Mouse (Mus musculus): ENCODE measurements around the gene Scn5a.

The Scn5a gene

DNA sequence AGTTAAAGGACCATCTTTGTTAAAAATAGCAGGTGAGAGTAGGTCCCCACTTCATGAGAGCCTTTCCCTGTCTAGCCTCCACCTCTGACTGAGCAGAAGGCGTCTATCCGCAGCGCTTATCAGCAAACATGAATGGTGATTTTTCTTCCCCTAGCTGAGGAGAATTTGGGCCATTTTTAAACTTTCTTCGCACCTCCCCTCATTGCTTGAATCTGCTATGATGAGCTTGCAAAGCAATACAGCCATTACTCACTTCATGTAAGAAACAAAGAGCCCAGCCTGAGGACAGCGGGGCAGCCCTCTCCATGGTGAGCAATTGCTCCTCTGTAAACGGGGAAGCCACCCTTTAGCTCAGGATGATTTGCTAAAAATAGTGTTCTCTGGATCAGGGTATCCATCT is 14.0 kb downstream of the Scn5a start:
- DNase-seq (ENCODE audit: low spot score in 2 of 2): no peak

DNA sequence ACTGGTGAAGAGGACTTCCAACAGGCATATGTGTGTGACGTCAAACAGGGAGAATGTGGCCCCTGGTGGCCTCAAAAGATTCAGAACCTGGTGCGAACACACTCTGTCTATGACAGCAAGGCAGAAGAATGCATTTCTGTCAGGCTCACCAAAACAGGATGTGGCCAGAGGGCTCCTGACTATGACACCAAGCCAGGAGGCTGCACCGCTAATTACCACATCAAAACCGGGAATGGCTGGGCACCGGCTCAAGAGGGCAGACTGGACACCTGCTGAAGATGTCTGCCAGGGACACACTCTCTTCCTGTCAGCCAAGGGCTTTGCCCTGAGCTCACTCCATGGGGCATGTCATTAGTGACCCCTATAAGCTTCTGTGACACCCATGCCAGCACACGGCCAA is 15.2 kb downstream of the Scn5a start:
- peak; percentile 61 to 72 for DNase-seq (ENCODE audit: low spot score in 2 of 2)

DNA sequence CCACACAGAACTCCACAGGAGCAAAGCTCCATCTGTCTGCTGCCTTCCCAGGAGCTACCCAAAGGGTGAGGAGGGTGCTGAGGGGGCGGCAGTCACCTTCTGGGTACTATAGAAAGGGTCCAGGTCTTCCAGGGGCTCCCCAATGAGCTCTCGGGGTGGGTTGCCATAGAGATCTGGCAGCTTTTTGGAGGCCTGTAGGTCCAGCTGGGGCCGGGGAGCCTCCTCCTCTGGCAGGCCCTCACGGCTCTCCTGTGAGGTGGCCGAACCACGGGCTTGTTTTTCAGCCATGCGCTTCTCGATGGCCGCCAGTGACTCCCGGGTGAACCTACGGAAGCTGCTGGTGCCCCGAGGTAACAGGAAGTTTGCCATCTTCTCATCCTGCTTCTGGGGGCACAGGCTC is 16.6 kb downstream of the Scn5a start:
- no peak for DNase-seq (ENCODE audit: low spot score in 2 of 2)

DNA sequence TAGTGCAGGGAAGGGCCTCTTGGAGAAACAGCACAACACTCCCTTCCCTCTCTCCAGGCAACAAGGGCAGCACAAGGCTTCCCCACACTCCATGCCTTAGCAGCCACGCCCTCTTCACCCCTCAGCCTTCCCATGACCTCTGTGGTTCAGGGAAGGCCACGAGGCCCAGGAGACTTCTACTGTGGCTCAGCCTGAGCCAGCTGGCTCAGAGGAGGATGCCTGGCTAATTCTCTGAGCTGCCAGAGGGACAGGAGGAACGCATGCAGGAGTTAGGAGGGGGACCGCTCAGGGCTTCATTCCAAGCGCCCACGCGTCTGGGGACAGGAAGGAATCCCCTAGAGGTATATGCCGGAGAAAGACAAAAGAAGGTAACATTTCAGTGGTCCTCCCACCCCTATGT is 17.1 kb downstream of the Scn5a start:
- DNase-seq (ENCODE audit: low spot score in 2 of 2): peak; percentile 47 to 50

DNA sequence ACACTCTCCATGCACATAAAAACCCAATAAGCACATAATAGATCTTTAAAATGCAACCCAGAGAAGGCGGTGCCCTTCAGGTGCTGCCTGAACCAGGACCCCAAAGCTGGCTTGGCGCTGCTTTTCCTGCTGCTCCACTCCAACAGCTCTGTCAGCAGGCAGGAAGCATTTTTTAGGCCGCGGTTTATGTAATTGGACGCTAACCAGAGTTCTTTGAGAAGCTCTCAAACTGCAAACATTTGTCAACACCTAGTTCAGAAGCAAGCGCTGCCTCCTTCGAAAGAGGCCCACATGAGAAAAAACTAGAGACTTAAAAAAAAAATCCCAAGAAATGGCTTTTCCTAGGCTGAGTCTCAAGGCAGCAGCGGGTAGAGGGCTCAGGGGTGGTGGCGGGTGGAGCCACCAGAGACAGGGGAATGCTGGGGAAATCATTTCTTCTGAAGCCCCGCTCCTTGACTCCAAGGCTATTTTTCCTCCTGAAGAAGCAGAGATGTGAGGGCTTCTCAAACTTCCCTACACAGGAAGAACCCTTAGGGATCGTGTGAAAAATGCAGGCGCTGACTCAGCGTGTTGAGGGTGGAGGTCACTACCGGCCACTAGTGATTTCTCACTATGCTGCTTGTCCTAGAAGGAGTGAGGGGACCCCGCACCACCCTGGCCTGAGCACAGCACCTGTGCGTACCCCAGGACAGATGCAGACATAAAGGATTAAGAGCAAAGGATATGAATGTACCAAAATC is 19.1 kb downstream of the Scn5a start:
- no peak for DNase-seq (ENCODE audit: low spot score in 2 of 2)

DNA sequence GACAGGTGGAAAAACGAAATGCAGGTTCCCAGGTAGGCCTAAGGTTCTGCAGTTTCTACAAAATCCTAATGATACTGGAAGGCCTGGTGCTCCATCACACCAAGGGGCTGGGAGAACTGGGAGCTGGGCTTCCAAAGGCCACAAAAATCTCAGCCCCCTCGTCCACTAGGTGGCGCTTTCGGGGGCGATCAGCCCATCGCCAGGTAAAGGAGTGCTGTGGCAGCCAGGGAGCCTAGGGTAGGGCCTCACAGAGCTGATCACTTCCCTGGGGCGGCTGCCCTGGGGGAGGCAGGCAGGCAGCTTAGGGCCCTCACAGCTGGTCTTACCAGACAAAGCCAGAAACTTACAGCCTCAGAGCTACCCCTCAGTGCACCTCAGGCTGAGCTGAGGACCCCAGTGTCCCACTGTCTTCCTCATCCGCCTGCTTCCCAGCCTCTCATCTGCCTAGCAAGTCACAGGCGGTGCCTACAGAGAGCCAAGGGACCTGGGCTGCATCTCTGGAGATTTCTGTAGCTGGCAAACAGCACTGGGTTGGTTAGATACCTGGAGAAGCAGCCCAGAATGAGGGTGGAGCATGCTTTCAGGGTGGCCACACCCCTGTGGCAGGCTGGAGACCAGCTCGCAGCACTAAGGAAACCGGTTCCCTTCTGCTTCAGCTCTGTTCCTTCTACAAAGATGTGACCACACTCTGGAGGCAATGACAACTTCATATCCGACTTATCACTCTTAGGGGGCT is 20.5 kb downstream of the Scn5a start:
- DNase-seq (ENCODE audit: low spot score in 2 of 2): no peak

DNA sequence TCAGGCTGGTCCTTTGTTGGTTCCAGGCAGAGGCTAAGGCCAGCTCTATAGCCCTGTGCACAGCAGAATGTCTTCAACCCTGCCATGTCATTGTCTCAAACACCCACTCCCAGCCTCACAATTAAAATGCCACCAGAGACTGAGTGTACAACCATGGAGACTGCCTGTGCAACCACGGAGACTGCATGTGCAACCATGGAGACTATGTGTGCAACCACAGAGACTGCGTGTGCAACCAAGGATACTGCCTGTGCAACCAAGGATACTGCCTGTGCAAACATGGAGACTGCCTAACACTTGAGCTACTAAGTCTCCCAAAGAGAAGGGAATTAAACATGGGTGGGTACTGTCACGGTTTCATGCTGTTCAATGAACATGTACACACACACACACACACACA is 22.8 kb downstream of the Scn5a start:
- DNase-seq (ENCODE audit: low spot score in 2 of 2): no peak

DNA sequence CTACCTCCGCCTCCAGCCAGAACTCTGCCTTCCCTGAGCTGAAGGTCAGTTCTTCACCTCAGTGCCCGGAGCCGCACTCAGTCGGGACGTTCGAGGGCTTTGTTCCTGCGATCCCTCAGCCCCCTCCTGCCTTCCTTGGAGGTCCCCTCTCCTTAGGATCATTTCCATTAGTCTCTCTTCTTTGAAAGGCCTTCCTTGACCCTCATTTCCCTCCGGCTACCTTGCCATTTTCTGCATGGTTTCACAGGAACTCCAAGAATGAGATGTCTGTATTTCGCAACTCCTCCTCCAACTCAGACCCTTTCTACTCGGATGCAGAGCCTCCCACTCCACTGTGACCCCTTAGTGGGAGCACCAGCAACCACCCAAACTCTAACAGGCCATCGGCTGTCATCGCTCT is 31.3 kb downstream of the Scn5a start:
- no peak for DNase-seq (ENCODE audit: low spot score in 2 of 2)

DNA sequence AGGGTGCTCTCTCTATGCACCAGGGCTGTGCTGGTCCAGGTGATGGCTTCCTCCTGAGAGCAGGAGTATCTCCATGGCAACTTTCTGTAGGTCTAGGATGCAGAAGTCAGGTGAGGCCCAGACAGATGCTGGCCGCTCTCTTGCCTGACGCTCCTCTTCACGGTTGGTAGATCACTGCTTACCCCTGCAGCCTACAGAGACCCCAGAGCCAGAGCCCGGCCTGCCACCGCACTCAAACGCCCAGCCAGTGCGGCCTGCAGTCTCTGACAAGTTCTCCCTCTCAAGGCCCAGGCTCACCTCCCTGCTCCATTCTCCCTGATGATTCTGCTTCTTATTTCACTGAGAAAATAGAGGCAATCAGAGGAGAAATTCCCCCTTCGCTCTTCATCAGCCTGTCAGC is 31.7 kb downstream of the Scn5a start:
- no peak for DNase-seq (ENCODE audit: low spot score in 2 of 2)

DNA sequence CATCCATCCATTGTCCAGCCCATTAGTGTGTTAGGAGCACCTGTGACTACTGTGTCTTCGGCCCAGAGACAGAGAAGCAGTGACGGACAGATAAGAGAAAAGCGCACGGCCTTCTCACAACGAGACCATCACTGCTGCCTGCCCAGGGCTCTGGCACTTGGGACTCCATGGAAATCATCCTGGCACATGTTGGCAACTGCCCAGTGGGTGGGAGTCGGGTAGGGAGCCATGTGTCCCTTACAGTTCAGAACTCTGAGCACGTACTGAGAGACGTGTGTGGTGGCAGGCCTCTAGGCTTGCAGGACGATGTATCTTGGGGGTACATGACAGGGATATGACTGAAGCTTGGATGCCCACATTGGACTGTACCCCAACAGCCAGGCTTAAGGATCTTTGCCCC is 38.1 kb downstream of the Scn5a start:
- DNase-seq (ENCODE audit: low spot score in 2 of 2): no peak

DNA sequence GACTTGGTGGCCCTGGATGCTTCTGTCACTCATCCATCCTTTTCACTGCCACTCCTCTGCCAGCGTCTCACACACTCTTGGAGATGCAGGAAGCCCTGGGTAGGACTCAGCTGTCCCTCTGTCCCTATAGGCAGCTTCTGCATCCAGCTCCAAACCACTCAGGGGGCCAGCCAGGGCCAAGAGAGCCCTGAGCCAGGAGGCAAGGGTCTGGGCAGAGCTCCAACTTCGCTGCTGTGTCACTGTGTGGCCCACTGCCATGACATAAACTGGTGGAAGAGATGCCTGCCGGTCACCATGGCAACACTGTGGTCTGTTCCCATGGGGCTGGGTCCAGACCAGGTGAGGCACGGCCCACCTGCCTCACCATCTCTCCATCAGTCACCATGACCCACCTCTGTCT is 41.0 kb downstream of the Scn5a start:
- DNase-seq (ENCODE audit: low spot score in 2 of 2): peak; percentile 19 to 35

DNA sequence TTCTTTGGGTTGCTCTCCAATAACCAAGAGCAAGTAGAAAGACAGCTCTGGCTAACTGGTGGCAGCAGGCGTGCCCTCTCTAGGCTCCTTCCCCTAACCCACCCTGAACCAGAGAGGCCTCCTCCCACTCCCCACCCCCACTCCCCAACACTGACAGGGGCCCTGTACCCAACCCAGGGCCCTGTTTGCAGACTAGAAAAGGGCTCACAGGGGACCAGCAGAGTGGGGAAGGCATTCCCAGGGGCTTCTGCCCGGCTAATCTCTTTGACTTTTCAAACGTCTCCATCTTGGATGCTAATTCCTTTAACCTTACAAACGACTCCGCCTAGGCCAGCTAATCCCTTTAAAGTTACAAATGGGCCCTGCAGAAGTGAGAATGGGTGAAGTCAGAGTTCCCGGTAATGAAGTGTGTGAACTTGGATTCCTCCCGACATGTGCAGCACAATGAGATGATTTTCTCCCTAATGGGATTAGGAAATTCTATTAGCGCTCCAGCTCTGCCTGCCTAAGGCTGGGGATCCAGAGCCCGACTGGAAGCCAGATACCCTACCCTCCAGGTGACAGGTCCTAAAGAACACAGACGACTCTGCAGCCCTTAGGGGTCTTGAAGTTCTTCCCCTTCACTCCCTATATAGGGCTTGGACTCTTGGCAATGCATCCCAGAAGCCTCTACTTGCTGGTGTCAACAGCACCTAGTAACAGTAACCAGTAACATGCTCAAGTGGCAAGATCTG is 47.0 kb downstream of the Scn5a start:
- DNase-seq (ENCODE audit: low spot score in 2 of 2): no peak

DNA sequence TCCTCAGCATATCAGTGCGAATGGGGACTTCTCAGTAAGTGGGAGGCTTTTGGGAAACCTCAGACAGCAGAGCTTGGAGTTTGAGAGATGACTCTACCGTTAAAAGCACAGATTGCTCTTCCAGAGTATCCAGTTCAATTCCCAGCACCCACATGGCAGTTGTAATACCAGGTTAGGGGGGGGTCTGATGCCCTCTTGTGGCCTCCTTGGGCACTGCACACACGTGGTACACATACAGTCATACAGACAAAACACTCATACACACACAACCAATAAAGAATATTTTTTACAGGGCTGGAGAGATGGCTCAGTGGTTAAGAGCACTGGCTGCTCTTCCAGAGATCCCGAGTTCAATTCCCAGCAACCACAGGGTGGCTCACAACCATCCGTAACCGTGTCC is 54.3 kb downstream of the Scn5a start:
- DNase-seq (ENCODE audit: low spot score in 2 of 2): no peak

DNA sequence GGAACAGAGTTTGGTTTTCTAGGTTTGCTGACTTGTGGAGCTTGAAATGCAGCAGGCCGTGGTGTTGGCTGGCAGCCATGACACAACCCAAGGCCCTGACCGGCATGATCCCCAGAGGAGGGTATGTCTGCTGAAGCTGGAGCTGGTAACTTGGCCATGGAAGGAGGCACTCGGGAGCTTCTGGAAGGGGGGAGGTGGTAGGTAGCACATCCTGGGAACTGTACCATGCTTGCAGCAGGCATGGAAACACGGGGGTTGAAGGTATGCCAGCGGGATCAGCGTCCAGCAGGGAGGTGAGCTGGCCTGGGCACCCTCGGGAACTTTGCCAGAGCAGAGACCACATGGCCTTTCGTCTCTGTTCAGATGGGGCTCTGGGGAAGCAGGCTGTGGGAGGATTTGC is 55.5 kb downstream of the Scn5a start:
- DNase-seq (ENCODE audit: low spot score in 2 of 2): peak; percentile 34 to 51

DNA sequence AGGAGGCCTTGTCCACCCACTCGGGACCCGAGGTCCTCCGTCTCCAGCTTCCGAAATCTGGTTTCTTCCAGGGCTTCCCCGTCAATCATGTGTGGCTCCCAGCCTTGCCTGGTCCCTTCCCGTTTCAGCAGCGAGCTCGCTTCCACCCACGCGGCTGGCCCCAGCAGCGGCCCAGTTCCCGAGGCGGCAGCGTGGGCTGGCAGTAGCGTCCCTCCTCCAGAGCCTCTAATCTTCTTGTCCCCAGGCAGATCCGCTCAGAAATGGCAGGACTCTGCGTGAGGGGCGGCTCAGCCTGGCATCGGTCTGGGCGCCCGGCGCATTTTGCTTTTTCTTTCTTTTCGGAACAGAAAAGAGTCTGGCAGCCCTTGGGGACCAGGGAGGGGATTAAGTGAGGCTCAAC is 59.7 kb downstream of the Scn5a start:
- DNase-seq (ENCODE audit: low spot score in 2 of 2): no peak

DNA sequence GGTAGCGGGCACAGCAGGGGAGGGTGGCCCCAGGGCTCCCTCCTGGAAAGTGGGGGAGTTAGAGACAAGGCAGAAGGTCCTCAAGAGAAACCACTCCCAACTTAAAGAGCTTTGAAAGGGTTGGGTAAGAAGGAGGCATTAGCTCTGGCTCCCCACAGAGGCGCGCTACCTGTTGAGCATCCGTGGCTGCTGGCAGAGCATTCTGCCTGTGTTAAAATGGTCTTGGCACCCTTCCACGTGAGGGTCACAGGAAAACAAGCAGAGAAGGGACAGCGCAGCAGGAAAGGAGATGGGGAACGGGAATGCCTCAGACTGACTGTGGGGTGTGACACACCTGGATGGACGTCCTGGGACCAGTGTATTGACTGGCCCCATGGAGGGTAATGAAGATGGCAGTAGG is 60.6 kb downstream of the Scn5a start:
- DNase-seq (ENCODE audit: low spot score in 2 of 2): no peak

DNA sequence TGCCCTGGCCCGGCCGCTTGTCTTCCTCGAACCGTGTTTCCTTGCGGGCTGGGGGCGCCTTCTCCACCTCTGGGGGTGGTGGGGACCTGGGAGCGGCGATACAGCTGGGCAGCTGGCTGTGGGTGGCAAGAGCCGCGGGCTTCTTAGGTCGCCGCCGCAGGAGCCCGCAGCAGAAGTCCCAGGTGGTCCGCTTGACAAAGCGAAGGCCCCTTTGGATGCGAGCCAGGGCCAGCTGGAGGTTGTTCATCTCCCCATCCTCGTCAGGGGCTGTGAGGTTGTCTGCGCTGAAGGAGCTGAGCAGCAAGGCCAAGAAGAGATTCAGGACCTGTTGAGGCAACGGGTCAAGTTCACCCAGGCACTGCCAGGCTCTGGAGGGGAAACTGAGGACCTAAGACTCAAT is 61.3 kb downstream of the Scn5a start:
- DNase-seq (ENCODE audit: low spot score in 2 of 2): no peak

DNA sequence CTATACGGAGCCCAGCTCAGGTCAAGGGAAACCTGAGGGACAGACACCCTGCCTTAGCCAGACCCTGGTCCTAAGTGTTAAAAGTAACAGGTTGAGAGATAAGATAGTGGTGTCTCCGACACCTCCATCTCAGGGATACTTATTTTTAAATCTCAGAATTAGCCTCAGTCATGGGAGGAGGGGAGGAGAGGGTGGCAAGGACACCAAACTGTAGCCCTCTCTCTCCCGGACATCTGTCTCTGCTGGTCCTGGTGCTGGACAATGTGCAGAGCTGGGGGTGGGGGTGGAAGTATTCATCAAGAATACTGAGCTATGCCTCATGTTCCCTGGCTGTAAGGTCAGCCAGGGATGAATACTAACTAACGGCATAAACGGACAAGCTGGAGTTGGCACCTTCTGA is 62.0 kb downstream of the Scn5a start:
- DNase-seq (ENCODE audit: low spot score in 2 of 2): peak; percentile 57 to 62

DNA sequence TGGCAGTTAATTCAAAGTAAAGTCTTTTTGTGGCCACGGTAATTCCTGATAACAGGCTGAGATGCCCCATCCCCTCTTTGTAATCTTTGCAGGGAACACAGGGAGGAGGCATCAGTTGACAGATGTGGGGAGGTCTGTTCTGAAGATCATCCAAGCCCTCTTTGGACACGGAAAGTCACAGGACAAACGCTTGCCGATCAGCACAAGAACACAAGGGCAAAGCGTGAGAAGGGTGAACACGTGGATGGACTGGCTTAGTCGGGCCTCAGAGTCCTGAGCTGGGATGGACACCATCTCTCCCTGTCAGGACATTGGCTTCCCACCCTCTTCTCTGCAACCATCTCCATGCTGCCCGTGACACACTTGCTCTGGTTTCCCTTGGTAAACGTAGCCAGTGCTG is 63.4 kb downstream of the Scn5a start:
- peak in 1 of 2 experiments; percentile 19 for DNase-seq (ENCODE audit: low spot score in 2 of 2)

DNA sequence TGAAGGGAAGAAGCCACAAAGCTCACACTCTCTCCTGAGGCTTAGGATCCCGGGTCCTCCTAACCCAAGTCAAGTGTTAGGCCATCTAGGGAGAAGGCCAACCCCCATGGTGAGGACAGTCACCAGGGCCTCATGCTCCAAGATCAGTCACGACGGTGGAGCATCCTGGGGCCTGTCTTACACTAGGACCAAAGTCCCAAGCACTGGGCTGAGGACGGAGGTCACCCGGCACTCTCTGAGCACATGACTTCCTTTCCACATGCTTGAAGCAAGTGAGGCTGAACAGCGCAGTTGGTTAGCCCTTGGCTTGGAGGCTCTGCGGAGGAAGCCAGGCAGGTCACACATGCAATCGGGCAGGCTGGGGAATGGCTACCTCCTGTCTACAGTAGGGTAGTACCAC is 63.8 kb downstream of the Scn5a start:
- DNase-seq (ENCODE audit: low spot score in 2 of 2): no peak

DNA sequence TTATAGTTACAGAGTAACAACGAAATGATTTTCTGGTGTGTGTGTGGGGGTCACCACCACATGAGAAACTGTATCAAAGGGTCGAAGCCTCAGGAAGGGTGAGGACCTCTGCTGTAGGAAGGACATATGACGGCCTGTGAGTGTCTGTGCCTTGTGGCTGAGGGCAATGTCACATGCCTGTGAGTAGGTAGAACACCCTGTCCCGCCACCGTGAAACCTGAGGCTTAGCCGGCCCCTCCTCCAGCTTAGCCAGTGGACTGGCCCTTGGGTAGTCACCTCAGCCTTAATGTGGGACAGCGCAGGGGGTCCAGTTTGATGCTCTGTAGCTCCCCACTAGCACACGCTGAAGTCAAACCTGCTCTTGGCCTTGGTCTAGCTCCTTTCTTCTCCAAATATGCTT is 65.0 kb downstream of the Scn5a start:
- DNase-seq (ENCODE audit: low spot score in 2 of 2): peak in 1 of 2 experiments; percentile 33

DNA sequence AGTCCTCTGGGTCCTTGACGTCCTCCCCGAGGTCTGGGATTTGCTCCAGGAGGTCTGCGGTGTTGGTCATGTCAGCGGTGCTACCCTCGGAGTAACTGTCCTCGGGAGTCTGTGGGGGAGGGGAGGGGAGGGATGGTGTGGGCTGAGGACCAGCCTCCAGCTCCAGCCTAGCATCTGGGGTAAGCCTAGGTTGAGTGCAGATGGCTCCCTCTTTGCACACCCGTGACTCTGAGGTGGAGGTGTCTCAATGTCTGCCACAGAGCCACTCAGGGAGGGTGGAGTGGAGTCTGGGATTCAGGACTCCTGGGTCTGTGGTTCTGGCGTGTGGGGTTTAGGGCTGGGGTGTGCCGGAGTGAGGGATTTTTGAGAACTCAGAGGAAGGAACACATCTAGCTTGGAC is 65.8 kb downstream of the Scn5a start:
- no peak for DNase-seq (ENCODE audit: low spot score in 2 of 2)

DNA sequence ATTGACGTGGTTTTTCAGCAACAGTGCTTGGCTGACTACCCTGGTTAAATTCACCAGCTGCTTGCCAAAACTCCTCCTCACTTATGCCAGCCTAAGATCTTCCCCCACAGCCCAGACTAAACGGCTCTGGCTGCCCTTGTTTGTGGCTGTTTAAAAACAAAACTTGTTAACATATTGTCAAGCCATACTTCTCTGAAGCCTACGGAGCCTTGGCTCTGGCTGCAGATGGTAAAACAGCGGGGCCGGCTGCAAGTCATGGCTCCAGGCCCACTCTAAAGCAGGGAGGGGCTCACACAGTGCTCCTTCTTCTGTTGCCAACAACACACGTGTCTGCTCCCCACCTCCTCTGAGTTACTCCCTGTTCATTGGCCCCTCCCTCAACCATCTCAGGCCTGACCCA is 67.9 kb downstream of the Scn5a start:
- DNase-seq (ENCODE audit: low spot score in 2 of 2): no peak

All from heart, adult 9 months (tissue).